Mouse (Mus musculus) heart, adult 11 months (tissue): ENCODE data around the gene Slc25a17.

ENCODE experiments used
- DNase-seq: peaks from one replicate; pipeline ENCODE4 v3.0.0; 2022

Slc25a17 gene

GRCm38 (mm10) chr15:81352638-81353037 is 8.0 kb downstream of the Slc25a17 start:
- no peak for DNase-seq

DNA sequence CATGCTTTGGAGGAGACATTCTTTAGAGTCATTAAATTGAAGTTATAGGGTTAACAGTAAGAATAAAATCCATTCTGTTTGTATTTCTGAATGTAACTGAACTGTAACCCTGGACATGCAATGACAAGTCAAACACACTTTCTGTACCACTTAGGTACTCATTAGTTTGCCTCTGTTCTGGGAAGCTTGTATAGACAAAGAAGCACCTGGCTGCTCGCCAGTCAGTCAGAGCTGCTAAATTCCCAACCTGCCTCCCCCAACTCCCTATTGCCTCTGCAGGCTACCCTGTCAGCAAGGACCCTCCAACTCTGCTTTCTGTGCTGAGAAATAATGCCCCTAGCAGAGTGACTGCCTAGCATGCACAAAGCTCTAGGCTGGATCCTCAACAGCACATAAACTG is 10.2 kb downstream of the Slc25a17 start:
- peak; percentile 74 for DNase-seq

- DNase-seq: peak; percentile 58
Measured at GRCm38 (mm10) chr15:81348366-81348765, 12.2 kb downstream of the Slc25a17 start.

GRCm38 (mm10) chr15:81347466-81347865 is 13.1 kb downstream of the Slc25a17 start:
- no peak for DNase-seq

DNA sequence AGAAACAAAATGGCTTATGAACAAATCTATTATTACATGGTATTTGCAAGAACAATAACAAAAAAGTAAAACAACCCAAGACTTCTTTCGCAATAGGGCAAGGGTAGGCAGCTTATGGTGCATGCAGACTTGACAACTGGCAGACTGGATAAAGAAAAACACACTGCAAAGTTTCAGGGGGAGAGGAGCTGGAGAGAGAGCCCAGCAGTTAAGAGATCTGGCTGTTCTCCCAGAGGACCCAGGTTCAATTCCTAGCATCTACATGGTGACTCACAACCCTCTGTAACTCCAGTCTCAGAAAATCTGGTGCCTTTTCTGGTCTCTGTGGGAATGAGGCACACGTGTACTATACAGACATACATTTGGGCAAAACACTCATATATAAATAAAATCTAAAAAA is 19.2 kb downstream of the Slc25a17 start:
- peak; percentile 50 for DNase-seq

- DNase-seq: peak; percentile 30
Measured at GRCm38 (mm10) chr15:81339158-81339557, 21.5 kb downstream of the Slc25a17 start.

DNA sequence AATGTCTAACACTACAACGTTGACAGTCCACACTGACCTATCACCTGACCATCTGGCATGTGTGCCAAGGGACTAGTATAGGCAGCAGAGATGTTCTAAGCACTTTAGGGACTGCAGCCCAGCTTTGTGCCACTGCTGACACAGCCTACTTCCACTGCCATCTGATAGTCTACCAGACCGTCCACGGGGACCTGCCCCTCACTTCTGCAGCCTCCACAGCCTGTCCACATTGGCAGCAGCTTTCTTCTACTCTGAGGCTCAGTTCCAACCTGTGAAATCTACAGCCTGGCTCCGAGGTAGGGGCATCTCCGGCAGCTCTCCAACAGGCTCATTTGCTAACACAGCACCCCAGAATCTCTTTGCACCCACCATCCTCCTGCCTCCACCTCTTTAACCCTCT is 24.1 kb downstream of the Slc25a17 start:
- DNase-seq: peak; percentile 76

DNA sequence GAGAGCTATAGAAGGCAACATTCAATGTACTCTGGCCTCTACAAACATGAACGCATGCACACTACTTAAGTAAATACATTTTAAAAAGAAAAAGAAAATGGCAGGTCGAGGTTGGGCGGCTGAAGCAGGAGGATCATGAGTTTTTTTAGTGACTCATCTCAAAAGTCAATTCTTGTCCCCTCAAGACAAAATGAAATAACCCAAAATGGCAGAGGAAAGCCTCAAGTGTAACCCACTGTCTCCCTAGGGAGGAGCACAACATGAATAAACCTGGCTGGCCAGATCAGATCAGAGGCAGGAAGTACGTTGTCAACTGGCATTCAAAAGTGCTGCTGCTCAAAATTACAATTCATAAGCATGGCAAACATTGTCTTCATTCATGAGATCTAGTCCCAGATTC is 28.1 kb downstream of the Slc25a17 start:
- DNase-seq: no peak

DNA sequence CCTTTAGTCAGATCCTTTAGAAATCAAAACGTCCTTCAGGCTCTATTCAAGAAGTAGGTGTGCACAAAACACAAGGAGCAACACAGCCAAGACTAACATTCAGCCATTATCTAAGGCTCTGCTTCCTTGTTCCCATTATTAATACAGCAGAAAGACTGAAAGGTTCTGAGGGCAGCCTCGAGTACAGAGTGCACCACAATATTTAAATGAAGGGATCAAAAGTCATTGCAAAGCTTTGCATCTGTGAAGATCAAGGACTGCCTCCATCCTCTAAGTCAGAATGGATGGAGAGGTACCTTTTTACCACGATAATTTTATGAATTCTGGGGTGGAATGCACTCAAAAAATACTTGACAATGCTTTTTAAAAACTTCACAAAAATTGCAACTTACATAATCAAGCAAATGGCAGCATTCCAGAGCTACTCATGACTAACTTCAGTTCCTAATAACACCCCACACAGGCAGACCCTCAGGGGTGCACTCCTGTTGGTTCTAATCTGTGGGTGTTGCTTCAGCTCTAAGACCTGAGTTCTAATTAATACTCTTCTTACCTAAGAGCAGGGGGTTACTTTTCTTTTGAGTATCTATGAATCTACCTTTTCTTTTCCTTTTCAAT is 29.7 kb downstream of the Slc25a17 start:
- peak; percentile 53 for DNase-seq

DNA sequence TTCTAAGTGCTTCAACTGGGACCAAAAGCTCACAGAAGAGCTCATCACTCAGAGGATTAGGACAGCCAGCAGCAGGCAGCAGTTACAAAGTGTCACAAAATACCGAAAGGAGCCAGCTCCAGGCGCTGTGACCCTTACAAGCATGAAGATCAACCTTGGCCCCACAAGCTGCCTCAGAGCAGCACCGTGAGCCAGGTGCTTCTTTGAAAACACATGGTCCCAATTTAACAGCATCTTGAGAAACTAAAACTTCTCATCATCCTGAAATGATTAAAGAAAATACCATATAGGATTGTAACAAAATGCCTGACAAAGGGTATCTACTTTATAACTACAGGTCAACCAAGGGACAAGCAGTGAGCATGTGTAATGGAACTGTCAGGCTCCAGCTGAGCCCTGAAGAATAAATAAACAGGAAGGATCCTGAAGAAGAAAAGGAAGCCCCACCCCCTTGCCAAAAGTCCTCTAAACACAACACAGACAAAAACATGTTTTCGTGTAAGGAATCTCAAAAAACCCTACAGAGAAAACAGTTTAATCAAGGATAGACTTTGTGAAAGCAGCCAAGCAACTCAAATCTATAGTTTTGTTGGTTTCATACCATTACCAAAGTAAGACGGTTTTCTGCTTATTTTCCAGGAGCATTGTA is 30.8 kb downstream of the Slc25a17 start:
- DNase-seq: peak; percentile 78

DNA sequence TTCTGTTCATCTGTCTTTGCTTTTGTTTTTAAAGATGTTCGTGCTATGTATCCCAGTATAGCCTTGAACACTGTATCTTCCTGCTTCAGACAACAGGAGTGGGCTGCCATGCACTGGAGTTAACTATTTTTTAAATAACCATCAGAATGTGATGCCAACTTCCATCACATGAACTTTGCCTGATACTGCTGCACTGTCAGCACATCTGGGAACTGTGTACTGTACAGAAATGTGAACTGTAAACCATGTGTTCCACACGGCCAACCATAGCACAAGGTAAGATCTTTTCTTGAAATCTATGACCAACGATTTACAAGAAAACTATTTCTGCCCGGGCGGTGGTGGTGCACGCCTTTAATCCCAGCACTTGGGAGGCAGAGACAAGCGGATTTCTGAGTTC is 33.1 kb downstream of the Slc25a17 start:
- no peak for DNase-seq

GRCm38 (mm10) chr15:81324979-81325378 is 35.6 kb downstream of the Slc25a17 start:
- no peak for DNase-seq

- no peak for DNase-seq
Measured at GRCm38 (mm10) chr15:81320137-81320536, 40.5 kb downstream of the Slc25a17 start.

GRCm38 (mm10) chr15:81319462-81319861 is 41.1 kb downstream of the Slc25a17 start:
- no peak for DNase-seq

DNA sequence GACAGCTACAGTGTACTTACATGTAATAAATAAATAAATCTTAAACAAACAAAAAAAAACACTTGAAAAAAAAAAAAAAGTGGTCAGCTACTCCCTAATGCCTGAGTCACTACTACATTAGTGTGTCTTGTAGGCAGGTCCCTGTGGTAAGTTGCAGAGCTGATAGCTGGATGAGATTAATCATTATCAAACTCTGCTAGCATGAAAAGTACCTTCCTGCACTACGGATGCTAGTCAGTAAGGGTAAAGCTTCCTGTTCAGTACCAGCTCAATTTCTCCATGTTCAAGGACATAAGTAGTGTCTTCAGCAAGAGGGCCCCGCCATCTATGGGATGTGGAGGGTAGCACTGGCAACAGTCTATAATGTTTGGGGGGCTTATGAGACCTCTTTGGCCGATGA is 46.7 kb downstream of the Slc25a17 start:
- no peak for DNase-seq

DNA sequence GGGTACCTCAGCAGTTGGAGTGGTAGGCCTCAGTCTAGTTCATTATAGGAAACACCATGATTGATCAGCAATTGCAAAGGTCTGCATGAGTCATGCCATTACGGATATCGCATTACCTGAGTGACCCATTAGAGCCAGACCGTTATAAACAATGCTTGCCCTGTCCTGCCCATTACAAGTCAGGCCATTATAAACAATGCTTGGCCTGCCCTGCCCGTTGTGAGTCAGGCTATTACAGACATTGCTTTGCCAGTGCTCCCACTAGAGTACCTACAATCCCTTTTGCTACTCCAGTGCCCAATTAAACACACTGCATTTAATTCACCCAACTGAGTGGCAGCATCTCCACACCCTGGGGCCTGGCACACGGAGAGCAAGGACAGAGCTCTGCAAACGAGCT is 49.6 kb downstream of the Slc25a17 start:
- DNase-seq: no peak

GRCm38 (mm10) chr15:81310353-81310752 is 50.3 kb downstream of the Slc25a17 start:
- no peak for DNase-seq

- no peak for DNase-seq
Measured at GRCm38 (mm10) chr15:81308038-81308437, 52.6 kb downstream of the Slc25a17 start.

DNA sequence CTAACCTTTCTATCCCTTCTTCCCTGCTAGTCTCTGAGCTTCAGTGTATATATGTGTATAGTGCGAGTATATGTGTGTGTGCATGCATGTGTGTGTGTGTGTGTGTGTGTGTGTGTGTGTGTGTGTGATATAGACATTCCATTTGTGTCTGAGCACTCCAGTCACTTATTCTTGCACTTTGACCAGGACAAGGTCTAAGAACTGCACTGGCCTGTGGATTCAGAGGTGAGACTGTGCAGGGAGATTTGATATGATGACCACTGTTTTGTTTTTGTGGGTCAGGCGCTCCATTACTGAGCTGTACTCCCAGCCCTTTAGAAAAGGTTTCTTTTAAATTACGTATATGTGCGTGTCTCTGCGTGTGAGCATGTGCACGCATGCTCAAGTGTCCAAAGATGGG is 54.1 kb downstream of the Slc25a17 start:
- DNase-seq: no peak

- DNase-seq: no peak
Measured at GRCm38 (mm10) chr15:81305035-81305434, 55.6 kb downstream of the Slc25a17 start.

DNA sequence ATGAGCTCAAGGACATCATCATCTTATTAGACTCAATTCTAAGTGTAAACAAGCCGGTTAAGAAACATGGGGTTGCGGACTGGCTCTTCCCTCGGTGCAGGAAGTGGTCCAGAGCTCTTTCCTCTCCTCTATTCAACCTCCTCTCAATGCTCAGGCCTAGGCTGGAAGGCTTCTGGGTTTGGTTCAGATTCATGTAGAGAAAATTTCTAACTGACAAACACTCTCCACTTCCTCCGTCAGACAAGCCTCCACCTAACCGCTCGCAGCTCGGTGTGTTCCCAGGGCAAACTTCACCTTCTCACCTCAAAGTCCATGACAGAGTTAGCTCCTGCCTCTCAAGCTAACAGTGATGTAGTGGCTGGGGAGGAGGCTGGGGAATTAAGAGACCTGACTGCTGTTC is 56.6 kb downstream of the Slc25a17 start:
- DNase-seq: no peak

GRCm38 (mm10) chr15:81302151-81302808 is 58.3 kb downstream of the Slc25a17 start:
- DNase-seq: no peak

DNA sequence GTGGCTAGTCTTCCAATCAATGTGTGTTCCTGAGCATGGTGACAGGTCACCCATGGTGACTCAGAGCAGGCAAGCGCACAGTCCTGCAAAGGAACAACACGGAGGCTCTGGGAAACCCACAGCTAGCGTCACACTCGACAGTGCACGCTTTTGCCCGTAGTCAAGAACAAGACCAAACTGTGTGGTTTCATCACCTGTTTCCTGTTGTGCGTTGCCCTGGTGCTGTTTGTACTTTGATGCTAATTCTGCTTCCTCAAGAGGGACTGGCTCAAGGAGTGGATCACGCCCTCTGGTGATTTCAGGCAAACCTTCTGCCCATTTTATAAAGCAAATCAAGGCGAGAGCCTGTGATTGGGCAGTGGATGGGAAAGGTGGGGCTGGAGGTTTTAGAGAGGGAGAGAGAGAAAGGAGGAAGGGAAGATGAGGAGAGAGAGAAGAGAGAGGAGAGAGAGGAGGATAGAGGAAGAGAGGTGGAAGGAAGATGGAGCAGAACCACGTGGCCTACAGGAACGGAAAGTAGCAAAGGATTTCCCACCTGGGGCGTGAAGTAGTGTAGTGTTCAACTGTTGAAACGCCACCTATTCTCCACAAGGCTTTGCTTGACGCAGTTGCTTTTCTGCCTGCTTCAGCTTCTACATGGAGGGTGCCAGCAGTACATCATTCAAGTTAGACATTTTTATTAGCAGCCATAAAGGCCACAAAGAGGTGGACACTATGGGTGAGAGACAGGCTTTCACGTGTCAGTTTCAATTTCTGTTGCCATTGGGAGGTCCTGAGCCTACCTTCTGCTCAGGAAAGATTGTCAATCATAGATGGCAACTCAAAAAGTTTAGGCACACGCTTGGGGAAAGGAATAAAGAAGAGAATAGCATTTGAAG is 59.2 kb downstream of the Slc25a17 start:
- DNase-seq: peak; percentile 88
